Mouse (Mus musculus): ENCODE data around the gene Plp1. TPM values are rescaled to one million over a fixed set of nuclear protein-coding genes. Genes with fewer than 3 reads are reported as not detected.

The Plp1 gene
- 1 to 10 TPM; 2.3 to 3.1 TPM for total RNA-seq (2021)
- long read RNA-seq, experiment 1: 0 reads
- long read RNA-seq, experiment 2, full-length matches to known transcripts: 2 of 2 reads
- long read RNA-seq, experiment 2, partial matches to known transcripts: 0 of 2 reads
- long read RNA-seq, experiment 2, other reads (novel, unspliced or antisense): 0 of 2 reads

DNA sequence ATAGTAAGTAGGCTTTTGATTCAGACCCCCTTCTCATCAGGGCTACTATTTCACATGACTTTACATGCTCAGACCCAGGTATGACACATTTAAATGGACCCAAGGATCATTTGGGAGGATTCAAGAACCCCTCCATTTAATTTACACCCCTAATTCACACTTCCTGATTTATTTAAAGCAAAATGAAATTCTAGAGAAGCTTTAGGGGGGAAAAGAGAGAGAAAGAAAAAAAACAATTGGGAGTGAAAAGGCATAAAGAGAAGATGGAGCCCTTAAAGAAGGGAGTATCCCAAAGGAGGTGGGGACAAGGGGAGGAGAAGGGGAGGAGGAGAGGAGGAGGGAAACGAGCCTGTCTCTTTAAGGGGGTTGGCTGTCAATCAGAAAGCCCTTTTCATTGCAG is at the start of gene Plp1:
Plp1 (plus strand) TSS at position 301 of the 400 bp plus-strand sequence.
- DNase-seq: no peak
- H3K4me3 ChIP-seq: no peak within 1 kb of the TSS; the same call in 1 of the 2 replicates
- no peak within 1 kb of the TSS for H3K27ac ChIP-seq
- no peak for TF ChIP-seq CTCF (IDR thresholded peaks at IDR 0.05)
- intact Hi-C loops (cut with DNase I): loop anchor here (2.0 to 5.0 kb wide), 3 partner anchors 62 to 200 kb away; partner anchors contain the start of gene Morf4l2

DNA sequence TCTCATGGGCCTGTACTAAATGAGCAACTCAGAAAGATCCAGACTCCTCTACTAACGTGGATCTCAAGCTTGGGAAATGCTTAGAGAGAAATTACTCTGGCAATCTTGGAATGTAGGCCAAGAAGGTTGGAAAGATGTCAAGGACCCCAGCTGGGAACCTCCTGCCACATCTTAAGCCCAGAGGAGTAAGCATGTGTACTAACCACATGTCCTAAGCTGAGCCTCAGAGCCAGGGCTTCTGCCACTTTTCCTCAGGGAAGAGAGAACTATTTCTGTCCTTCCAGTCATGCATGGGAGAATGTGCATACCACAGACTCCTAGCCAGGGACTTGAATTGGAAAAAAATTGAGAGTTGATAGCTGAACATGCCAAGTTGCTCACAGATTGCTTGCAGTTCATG is 49.4 kb upstream of the Plp1 start:
- Histone ChIP-seq H3K27ac (no peak overlapping the region), H3K4me3 (no peak overlapping the region)
- DNase-seq: no peak
- intact Hi-C loops (cut with DNase I): no loop called here
- TF ChIP-seq CTCF (IDR thresholded peaks at IDR 0.05): no peak

DNA sequence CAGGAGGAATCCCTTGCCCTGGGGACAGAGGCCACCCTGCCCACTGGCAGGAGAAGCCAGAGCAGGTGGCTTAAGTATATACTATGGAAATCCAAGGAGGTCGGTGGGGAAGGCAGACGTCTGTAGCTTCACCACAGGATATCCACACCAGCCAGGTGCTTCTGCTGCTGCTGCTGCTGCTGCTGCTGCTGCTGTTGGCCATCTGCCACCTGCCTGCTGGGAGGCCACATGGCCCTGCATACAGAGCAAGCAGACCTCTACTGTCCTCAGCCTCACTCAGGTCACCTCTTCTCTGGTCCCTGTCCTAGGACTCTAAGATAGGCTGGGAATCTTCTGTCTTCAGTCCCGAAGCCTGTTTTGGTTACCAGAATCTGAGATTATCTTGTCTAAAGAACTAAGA is 44.4 kb upstream of the Plp1 start:
- no peak for DNase-seq
- intact Hi-C loops (cut with DNase I): no loop called here
- H3K27ac ChIP-seq: no peak overlapping the region
- no peak for TF ChIP-seq CTCF (IDR thresholded peaks at IDR 0.05)
- no peak overlapping the region for H3K4me3 ChIP-seq

DNA sequence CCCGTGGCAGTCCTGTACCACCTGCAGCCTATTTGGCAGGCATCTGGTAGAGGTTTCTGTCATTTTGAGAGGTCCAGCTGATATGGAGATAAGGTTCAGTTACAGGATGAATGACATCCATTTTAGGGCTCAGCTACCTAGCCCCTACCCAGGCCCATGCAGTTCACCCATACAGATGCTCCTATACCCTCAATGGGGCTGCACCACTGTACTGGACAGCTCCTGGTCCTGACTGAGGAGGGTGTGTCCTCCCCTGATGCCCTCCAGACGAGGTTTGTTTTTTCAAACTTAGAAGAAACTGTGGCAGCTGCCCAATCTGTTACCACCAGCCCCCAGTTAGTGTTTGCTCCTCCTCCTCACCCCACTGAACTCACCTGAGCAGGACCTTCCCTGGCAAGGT is 43.2 kb upstream of the Plp1 start:
- Histone ChIP-seq H3K27ac (no peak overlapping the region), H3K4me3 (no peak overlapping the region)
- no peak for DNase-seq
- intact Hi-C loops (cut with DNase I): no loop called here
- TF ChIP-seq CTCF (IDR thresholded peaks at IDR 0.05): no peak

DNA sequence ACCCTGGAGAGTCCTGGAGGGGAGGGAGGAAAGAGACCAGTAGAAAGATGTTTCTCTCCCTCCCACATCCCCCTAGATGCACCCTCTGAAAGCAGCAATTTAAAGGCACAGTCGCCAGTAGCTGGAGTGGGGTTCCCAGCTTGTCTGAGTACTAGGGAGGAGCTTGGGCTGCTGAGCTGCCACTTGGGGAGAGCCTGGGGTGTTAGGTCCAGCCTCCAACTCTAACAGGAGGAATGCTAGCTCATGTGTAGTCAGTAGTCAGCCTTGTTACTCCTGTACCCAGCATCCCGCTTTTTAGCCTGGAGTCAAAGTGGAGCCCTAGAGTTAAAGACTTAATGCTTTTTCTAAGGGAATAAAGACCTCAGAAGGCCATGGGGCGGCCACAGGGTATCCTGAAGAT is 42.4 kb upstream of the Plp1 start, which contains the start of gene Glra4:
Glra4 (minus strand) TSS at position 101 of the 400 bp plus-strand sequence.
- intact Hi-C loops (cut with DNase I): no loop called here
- DNase-seq: no peak
- TF ChIP-seq CTCF (IDR thresholded peaks at IDR 0.05): no peak
- Histone ChIP-seq H3K27ac (no peak within 1 kb of the TSS), H3K4me3 (no peak within 1 kb of the TSS)

DNA sequence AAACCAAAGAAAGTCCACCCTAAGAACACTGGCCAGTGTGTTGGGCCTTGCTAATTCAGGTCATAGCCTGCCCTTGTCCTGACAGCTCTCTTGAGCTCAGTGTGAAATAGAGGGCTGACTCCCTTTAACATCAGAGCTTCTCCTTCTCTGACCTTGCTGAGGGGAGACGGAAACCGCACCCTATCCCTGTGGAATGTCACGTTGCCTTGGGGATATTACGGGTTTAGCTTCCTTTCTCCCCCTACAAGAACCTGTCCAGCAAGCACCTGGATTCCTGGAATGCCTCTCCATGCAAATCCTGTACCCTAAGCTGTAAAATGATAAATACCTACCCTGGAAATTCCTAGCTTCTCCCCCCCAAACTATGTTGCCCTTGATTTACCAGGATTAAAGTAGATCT is 33.0 kb upstream of the Plp1 start:
- Histone ChIP-seq H3K4me3 (no peak overlapping the region), H3K27ac (no peak overlapping the region)
- TF ChIP-seq CTCF (IDR thresholded peaks at IDR 0.05): no peak
- intact Hi-C loops (cut with DNase I): no loop called here
- DNase-seq: no peak

DNA sequence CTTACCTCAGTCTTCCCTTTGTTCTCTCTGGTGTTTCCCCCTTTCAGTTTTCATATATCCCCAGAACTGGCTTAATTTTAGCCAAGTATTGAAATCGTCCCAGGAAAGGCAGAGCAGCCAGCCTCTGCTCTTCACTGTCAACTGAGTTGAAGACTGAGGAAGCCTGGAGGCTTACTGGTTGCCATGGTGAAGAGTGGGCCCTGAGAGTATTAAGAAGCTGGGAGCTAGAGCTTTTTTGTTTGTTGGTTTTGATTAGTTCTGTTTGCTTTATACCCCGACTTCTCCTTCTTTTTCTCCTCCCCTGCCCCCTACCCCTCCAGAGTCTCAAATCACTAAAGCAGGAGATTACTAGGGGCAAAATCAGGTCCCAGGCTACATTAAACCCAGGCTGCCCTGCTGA is 25.2 kb upstream of the Plp1 start:
- no peak for TF ChIP-seq CTCF (IDR thresholded peaks at IDR 0.05)
- H3K27ac ChIP-seq: no peak overlapping the region
- no peak overlapping the region for H3K4me3 ChIP-seq
- DNase-seq: no peak
- intact Hi-C loops (cut with DNase I): no loop called here

DNA sequence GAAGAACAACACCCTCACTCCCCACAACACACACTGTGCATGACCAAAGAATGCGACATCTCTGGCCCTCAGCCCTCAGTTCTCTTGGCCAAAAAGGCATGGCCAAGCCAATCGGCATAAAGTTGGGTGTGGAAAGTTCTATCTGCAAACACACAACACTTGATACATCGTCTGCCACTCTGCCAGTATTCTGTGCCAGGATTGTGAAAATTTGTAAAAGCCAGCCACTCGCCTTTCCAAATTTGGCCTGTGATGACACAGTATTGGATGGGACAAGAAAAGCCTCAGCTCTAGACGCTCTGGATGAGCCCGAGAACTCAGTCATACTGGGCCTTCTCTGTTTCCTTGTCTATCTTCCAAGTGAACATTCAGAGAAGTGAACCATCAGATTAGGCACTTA is 2.7 kb upstream of the Plp1 start:
- intact Hi-C loops (cut with DNase I): loop anchor here (5.0 kb wide), 2 partner anchors 77 to 197 kb away; partner anchors contain the start of gene Morf4l2
- peak; percentile 30 for DNase-seq
- Histone ChIP-seq H3K4me3 (no peak overlapping the region), H3K27ac (peak overlapping the region; percentile 43)
- no peak for TF ChIP-seq CTCF (IDR thresholded peaks at IDR 0.05)

DNA sequence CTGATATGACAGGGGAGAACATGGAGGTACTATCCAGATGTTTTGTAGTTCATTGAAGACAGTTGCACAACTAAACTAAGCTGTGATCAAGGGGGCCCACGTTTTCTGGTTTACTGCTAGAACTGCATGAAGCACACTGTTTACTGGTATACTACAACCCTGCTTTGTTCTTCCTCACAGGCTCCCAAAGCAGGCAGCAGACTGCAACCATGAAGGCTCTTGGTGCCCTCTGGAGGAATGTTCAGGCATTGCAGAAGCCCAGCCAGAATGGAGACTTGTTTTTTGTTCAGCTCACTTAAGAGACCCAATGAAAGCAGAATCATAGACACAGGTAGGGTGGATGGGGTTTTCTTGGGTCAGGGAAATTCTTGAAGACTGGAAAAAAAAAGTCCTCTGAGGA is 2.2 kb upstream of the Plp1 start:
- TF ChIP-seq CTCF (IDR thresholded peaks at IDR 0.05): peak; percentile 76
- Histone ChIP-seq H3K27ac (peak overlapping the region; percentile 43), H3K4me3 (no peak overlapping the region)
- peak; percentile 72 for DNase-seq
- intact Hi-C loops (cut with DNase I): loop anchor here (5.0 kb wide), 2 partner anchors 78 to 198 kb away; partner anchors contain the start of gene Morf4l2

DNA sequence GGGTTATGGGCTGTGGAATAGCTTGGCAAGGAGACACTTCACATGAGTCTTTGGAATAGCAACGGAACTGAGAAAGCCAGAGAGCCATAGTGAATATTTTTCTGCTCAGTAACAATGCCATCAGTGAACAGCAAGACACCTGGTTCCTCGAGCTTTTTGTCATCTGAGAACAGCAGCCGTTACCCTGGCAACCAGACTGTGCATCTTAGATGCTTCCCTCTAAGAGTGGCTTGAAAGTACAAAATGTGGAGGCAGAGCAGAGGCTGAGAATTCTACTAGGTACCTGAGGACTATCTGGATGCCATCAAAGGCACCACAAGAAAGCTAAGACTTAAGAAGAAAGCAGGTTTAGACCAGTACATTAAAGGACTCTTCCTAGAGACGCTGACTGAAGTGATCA is 2.5 kb downstream of the Plp1 start:
- no peak for DNase-seq
- TF ChIP-seq CTCF (IDR thresholded peaks at IDR 0.05): no peak
- Histone ChIP-seq H3K27ac (no peak overlapping the region), H3K4me3 (no peak overlapping the region)
- intact Hi-C loops (cut with DNase I): no loop called here

DNA sequence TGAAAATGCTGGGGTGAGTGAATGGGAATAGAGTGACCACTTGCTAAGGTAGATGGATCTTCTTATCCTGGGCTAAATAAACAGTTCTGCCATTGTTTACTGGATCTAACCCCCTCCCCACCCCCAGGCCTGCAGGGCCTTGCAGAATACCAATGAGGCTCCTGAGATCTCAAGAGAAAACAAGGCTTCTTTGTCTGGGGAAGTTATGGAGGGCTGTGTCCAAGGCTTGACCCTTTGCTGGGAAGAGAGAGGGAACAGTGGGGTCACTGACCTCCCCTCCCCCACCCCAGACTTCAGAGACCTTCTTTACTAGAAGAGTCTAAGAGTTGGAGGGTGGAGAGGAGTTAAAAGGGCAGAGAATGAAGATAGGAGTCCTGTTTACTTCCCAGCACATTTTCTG is 6.1 kb downstream of the Plp1 start:
- Histone ChIP-seq H3K4me3 (no peak overlapping the region), H3K27ac (no peak overlapping the region)
- intact Hi-C loops (cut with DNase I): no loop called here
- no peak for DNase-seq
- TF ChIP-seq CTCF (IDR thresholded peaks at IDR 0.05): no peak

DNA sequence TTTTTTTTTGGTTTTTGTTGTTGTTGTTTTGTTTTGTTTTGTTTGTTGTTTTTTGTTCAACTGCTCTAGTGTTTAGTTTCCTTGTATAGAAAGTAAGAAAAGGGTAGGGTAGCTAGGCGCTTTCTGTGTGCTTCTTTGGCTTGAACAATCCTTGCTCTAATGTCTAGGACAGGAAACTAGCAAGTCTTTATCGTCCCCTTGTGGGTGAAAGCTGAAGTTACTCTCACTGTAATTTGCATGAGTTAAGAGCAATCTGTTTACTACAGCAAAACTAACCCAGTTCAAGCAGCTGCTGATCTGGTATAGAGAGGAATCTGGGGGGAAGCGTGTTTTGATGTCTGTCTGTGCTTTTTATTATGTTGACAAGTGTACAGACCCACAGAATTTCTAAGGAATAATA is 27.8 kb downstream of the Plp1 start:
- intact Hi-C loops (cut with DNase I): no loop called here
- Histone ChIP-seq H3K27ac (no peak overlapping the region), H3K4me3 (no peak overlapping the region)
- TF ChIP-seq CTCF (IDR thresholded peaks at IDR 0.05): peak; percentile 19; the same call in 1 of the 2 replicates
- no peak for DNase-seq

DNA sequence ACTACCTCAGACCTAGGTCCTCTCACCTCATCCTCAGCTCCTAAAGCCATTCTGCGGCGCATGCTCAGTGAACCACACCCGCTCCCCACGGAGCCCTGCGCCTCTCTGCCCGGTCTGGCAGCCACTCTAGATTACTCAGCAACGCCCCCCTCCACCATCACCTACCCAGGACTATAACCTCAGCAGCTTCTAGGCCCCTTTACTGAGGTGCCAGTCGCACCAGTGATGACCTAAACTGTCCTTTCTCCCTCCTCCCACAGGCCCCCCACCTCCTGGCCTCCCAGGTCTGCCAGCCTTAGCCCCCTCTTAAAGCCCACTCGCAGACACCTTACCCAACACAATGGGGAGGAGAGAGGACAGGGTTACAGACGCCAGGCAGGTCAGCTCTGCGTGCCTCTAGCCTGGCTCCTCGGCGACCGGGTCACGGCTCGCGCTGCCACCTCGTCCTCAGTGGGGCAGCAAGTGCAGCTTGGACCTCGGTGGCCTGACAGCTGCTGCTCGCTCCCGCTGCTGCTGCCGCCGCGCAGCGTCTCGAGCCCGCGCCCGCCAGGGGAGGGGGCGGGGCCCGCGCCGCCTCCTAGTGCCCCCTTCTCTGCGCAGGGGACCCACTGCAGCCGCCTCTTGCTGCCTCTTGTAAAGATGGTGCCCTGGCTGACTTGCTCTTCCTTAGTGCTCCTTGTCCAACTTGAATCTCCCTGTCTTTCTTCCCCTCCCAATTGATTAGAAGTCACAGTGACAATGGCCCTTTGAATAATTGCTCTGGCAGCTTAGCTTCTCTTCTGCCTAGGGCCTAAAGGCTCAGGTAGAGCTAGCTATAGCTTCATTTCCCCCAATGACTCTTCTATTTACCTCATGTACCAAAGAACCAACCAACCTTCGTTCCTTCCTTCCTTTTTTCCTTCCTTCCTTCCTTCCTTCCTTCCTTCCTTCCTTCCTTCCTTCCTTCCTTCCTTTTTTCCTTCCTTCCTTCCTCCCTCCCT is 45.9 kb downstream of the Plp1 start, which contains the start of gene Rab9b:
Rab9b (minus strand) TSS at position 695 of the 980 bp plus-strand sequence.
- intact Hi-C loops (cut with DNase I): no loop called here
- Histone ChIP-seq H3K4me3 (peak within 1 kb of the TSS; percentile 63), H3K27ac (no peak within 1 kb of the TSS)
- DNase-seq: peak; percentile 14
- no peak for TF ChIP-seq CTCF (IDR thresholded peaks at IDR 0.05)

Other genes starting within 250 kb of the Plp1 start
- 1 to 10 TPM in 1 of 2 experiments, not detected in 1; 1.3 TPM for gene Tceal3, start 231.8 kb upstream of the Plp1 start, total RNA-seq (2021)
- 1 to 10 TPM; 1.8 to 3.0 TPM for gene Tceal1, start 114.7 kb upstream of the Plp1 start, total RNA-seq (2021)
- gene Morf4l2, start 79.0 kb upstream of the Plp1 start, total RNA-seq (2021): 100 to 1,000 TPM; 157 to 173 TPM
- not detected for gene Glra4, start 42.5 kb upstream of the Plp1 start, total RNA-seq (2021)
- under 1 TPM in 1 of 2 experiments, not detected in 1; 0.05 TPM for gene Rab9b, start 46.1 kb downstream of the Plp1 start, total RNA-seq (2021)
- gene H2bfm, start 104.7 kb downstream of the Plp1 start, total RNA-seq (2021): not detected
- gene Tmsb15b2, start 152.8 kb downstream of the Plp1 start, total RNA-seq (2021): 10 to 100 TPM in 1 of 2 experiments, 1 to 10 TPM in 1; 5.1 to 10.7 TPM
- under 1 TPM in 1 of 2 experiments, not detected in 1; 0.75 TPM for gene Tmsb15l, start 154.2 kb downstream of the Plp1 start, total RNA-seq (2021)
- gene Tmsb15b1, start 154.2 kb downstream of the Plp1 start, total RNA-seq (2021): 1 to 10 TPM in 1 of 2 experiments, not detected in 1; 2.4 TPM
- gene Zcchc18, start 170.5 kb downstream of the Plp1 start, total RNA-seq (2021): under 1 TPM in 1 of 2 experiments, not detected in 1; 0.11 TPM
- gene Slc25a53, start 215.6 kb downstream of the Plp1 start, total RNA-seq (2021): 1 to 10 TPM; 1.8 to 4.0 TPM
- gene Fam199x, start 226.9 kb downstream of the Plp1 start, total RNA-seq (2021): 1 to 10 TPM; 4.1 to 5.2 TPM

Measured in gastrocnemius, adult 2 months (tissue).